Mouse (Mus musculus): Measurements from ENCODE around the gene Akr1a1. TPM values are rescaled to one million over a fixed set of nuclear protein-coding genes. Genes with fewer than 3 reads are reported as not detected.

Gene Akr1a1
- 176 TPM for total RNA-seq (2023)

DNA sequence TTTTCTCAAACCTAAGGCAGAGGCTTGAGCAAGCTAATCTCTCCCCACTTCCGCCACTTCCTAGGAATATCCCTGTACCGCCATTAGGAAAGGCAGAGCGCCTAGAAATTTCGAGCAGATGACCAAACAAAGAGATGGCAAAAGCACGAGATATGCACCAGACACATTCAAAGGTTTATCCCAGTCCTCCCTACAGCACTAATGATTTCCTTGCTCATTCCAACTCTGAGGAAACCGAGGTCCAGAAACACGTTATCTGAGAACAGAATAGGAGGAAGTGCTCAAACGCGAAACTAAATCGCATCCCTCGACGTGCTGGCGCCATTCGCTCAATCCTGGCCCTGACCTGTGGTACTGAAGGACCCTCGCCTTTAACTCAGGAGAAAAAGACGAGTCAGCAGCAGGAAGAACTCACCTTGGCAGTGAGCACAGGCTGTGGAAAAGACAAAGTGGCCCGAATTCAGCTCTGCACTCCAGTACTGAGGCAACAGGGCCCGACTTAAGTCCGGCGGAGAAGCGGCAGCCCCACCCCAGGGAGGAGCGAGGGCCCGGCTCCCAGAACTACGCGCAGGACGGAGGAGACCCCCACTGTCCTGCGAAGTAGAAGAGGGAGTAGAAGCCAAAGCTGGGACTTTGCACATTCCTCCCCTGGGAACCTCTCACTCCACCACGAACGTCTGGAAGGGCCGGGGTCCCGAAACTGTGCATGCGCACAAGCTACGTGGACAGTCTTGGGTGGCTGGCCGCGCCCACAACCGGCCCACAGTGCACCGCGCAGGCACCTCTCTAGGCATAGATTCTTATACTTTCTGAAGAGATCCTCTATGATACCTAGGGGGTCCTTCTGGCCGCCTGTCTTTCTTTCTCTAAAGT is at the start of gene Akr1a1:
Gene Akr1a1 (minus strand): TSS at position 757 of the 873 bp plus-strand sequence.

GRCm38 (mm10) chr4:116685402-116686061 is 34.1 kb upstream of the Akr1a1 start, which contains the start of gene Prdx1:
Gene Prdx1 (plus strand): TSS chr4:116685544.

DNA sequence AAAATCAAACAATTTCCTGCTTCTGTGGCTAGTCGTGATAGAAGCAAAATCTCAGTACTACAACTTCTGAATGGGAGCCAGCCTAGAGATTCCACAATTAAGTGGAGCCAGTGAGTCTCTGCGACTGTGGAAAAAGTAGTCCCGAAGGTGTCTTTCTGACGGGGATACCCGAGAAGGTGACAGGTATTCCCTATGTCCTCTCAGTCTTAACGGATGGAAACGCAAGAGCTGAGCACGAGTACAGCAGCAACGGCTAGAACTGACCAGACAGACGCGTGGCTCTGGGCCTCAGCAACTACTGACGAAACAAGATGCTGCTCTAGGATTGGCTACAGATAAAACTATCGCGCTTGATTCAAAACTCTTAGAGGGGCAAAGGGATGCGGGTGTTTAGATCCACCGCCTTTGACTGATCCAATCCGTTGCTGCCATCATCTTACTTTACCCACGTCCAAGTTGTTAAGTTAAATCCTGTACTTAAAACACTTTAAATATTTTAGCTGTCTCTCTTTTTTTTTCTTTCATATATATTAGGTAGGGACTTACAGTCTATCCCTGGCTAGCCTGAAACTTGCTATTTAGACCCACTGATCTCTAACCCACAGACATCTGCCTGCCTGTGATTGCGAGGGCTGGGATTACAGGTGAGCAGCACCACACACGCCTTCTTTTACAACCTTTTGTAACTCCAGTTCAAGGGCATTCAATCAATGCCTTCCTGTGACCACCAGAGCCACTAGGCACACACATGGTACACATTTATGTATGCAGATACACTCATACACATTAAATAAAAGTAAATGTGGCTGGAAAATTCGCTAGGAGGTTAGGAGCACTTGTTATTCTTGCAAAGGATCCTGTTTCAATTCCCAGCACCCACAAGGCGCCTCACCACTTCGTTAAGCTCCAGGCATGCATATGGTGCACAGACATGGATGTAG is 23.5 kb downstream of the Akr1a1 start, which contains the start of gene Nasp:
Gene Nasp (minus strand): TSS at position 220 of the 941 bp plus-strand sequence.

DNA sequence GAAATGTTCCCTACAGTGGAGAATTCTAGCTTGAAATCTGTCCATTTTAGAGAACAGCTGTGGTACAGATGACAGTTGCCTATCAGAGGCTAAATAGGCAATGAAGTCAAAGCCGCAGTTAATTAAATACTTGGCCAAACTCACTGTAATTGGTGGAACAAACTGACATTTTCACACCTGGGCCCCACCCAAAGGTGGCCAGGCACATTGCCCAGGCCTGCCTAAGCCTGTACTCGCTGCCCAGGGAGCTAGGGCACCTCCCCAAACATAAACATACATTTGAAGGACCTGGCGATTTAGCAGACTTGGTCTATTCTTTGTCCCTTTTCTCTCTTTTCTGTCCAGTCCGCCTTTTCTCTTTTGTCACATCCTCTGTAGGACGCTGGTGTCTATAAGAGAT is 55.1 kb downstream of the Akr1a1 start, which contains the start of gene Ccdc17:
Gene Ccdc17 (plus strand): TSS at position 276 of the 400 bp plus-strand sequence.

Other genes with a start within 250 kb of the Akr1a1 start
- 24.2 TPM for gene Mast2, start 187.5 kb downstream of the Akr1a1 start, total RNA-seq (2023)
- 10.4 TPM for gene Ipp, start 144.1 kb downstream of the Akr1a1 start, total RNA-seq (2023)
- gene Tmem69, start 95.7 kb downstream of the Akr1a1 start, total RNA-seq (2023): 8.0 TPM
- 128 TPM for gene Gpbp1l1, start 94.0 kb downstream of the Akr1a1 start, total RNA-seq (2023)
- gene Ccdc17, start 55.0 kb downstream of the Akr1a1 start, total RNA-seq (2023): 8.2 TPM
- gene Nasp, start 23.7 kb downstream of the Akr1a1 start, total RNA-seq (2023): 103 TPM
- 165 TPM for gene Prdx1, start 33.9 kb upstream of the Akr1a1 start, total RNA-seq (2023)
- 3.5 TPM for gene Mmachc, start 56.7 kb upstream of the Akr1a1 start, total RNA-seq (2023)
- 18.4 TPM for gene Ccdc163, start 56.8 kb upstream of the Akr1a1 start, total RNA-seq (2023)
- 7.8 TPM for gene Tesk2, start 69.3 kb upstream of the Akr1a1 start, total RNA-seq (2023)
- 50.5 TPM for gene Toe1, start 156.0 kb upstream of the Akr1a1 start, total RNA-seq (2023)
- gene Mutyh, start 156.0 kb upstream of the Akr1a1 start, total RNA-seq (2023): 11.8 TPM
- not detected for gene Hpdl, start 170.0 kb upstream of the Akr1a1 start, total RNA-seq (2023)
- 0.18 TPM for gene Zswim5, start 225.7 kb upstream of the Akr1a1 start, total RNA-seq (2023)

Measured in CD4-positive naive resting alpha-beta T cell, adult 57 days (primary cell).